Mouse (Mus musculus) hindbrain, embryonic 16.5 days (tissue): ENCODE measurements around the gene Ptprf. TPM values are rescaled to one million over a fixed set of nuclear protein-coding genes. Genes with fewer than 3 reads are reported as not detected.

Experiments
- ATAC-seq: fragments of 200-750 bp; cut with Nextera tagmentation; 2 replicates; pipeline ENCODE4 v1.8.0; 2017; ENCODE audit warnings: moderate TSS enrichment, moderate library complexity
- H3K27ac ChIP-seq: fragments of 300-500 bp; sonication (generic); 2 replicates; pipeline ENCODE4 v1.5.1; 2014; ENCODE audit warnings: low read depth, mild to moderate bottlenecking, control low read depth, low read length, moderate library complexity
- H3K27me3 ChIP-seq: fragments of 300-500 bp; sonication (generic); replicated peaks from 2 replicates; pipeline ENCODE4 v1.6.1; 2014; ENCODE audit warnings: low read length; ENCODE audit not compliant: control insufficient read depth, insufficient read depth
- H3K36me3 ChIP-seq: fragments of 300-500 bp; sonication (generic); 2 replicates; pipeline ENCODE4 v1.6.1; 2014; ENCODE audit warnings: mild to moderate bottlenecking, low read length, moderate library complexity, mixed read lengths; ENCODE audit not compliant: control insufficient read depth, insufficient read depth
- H3K4me1 ChIP-seq: fragments of 300-500 bp; sonication (generic); 2 replicates; pipeline ENCODE4 v1.6.1; 2014; ENCODE audit warnings: low read depth, low read length; ENCODE audit not compliant: control insufficient read depth, insufficient read depth
- H3K4me2 ChIP-seq: fragments of 300-500 bp; sonication (generic); 2 replicates; pipeline ENCODE4 v1.6.1; 2014; ENCODE audit warnings: mild to moderate bottlenecking, low read length, control low read depth, moderate library complexity
- H3K4me3 ChIP-seq: fragments of 300-500 bp; sonication (generic); 2 replicates; pipeline ENCODE4 v1.5.1; 2014; ENCODE audit warnings: mild to moderate bottlenecking, low read length, control low read depth, moderate library complexity
- H3K9ac ChIP-seq: fragments of 300-500 bp; sonication (generic); 2 replicates; pipeline ENCODE4 v1.6.1; 2014; ENCODE audit warnings: low read depth, mild to moderate bottlenecking, control low read depth, low read length, moderate library complexity
- H3K9me3 ChIP-seq: fragments of 300-500 bp; sonication (generic); 2 replicates; pipeline ENCODE4 v1.6.1; 2014; ENCODE audit warnings: mild to moderate bottlenecking, low read length, moderate library complexity; ENCODE audit not compliant: control insufficient read depth
- WGBS: fragments of 180-500 bp; shearing (Covaris S2); extraction: QIAGEN DNeasy Blood & Tissue Kit; methylation state at CpG from one replicate; pipeline ENCODE4 v1.1.7; 2014; 5-methylcytosine and 5-hydroxymethylcytosine counted together
- polyA plus RNA-seq: library from polyadenylated mRNA; unstranded; fragments of >200 nt; fragmentation: Nextera tagmentation; extraction: Ambion mirVana; gene quantifications from 2 replicates; pipeline ENCODE4 v1.2.1, GENCODE M21; 2015

Ptprf gene
- polyA plus RNA-seq, 1 experiment from 2014 or later: 71.7 TPM

DNA sequence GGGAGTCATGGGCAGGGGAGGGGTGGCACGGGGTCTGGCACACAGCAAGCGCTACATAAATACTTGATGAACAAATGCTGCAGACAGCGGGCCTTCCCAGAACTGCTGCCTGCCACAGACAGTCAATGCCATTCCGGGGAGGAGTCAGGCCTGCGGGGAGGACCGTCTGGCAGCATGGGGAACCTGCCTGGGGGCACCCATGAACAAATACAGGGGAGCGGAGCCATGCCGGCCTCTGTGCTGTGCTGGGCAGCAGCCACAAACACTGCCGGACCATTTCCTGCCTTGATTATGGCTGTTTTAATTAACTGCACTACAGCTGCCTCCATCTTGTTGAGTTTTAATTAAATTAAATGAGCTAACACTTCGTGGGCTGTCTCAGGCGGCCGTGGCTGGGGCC lies 35.0 kb downstream of the Ptprf start:
- no peak overlapping the region for H3K4me2 ChIP-seq
- peaks cover 21% of the 10 kb centered on the region for H3K4me1 ChIP-seq
- no peaks in the 10 kb centered on the region for H3K27me3 ChIP-seq
- H3K9me3 ChIP-seq: no peaks in the 10 kb centered on the region
- peak overlapping the region; percentile 27; the same call in 1 of the 2 replicates for H3K27ac ChIP-seq
- 41% methylated on average over 12 of the region's 12 CpGs for WGBS
- peaks cover 21% of the 10 kb centered on the region for H3K36me3 ChIP-seq
- peak; percentile 21; the same call in 1 of the 2 replicates for ATAC-seq
- H3K9ac ChIP-seq: no peak overlapping the region
- H3K4me3 ChIP-seq: no peak overlapping the region

DNA sequence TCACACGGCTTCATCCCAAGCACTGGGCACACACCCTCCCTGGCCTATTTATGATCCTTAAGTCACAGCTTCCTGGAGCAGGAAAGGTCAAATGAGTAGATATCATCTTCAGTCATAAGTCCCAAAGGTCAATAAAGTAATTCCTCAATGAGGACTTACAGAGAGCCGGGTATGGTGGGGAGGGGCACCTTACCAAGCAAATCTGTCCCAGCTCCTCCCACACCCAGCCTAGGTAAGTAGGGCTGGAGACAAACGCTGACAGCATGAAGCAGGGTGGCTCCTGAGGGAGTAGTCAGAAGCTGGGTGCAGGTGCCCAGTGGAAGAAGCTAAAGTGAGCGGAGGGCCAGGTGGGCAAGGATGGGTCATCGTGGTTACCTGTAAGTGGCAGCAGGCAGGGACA lies 36.3 kb downstream of the Ptprf start:
- Histone ChIP-seq H3K9ac (no peak overlapping the region), H3K4me2 (no peak overlapping the region), H3K36me3 (peaks cover 31% of the 10 kb centered on the region), H3K27ac (no peak overlapping the region), H3K4me3 (no peak overlapping the region), H3K4me1 (peaks cover 9% of the 10 kb centered on the region), H3K27me3 (no peaks in the 10 kb centered on the region), H3K9me3 (no peaks in the 10 kb centered on the region)
- ATAC-seq: no peak
- WGBS: 88% methylated on average over 5 of the region's 5 CpGs

- Histone ChIP-seq H3K9me3 (no peaks in the 10 kb centered on the region), H3K27ac (no peak overlapping the region), H3K4me2 (no peak overlapping the region), H3K27me3 (no peaks in the 10 kb centered on the region), H3K4me3 (no peak overlapping the region), H3K36me3 (peaks cover 36% of the 10 kb centered on the region), H3K9ac (no peak overlapping the region), H3K4me1 (no peaks in the 10 kb centered on the region)
- WGBS: 59% methylated on average over 3 of the region's 3 CpGs
- no peak; the same call in 1 of the 2 replicates for ATAC-seq
These were observed 43.9 kb downstream of the Ptprf start for GRCm38 (mm10) chr4:118247323-118247722.

DNA sequence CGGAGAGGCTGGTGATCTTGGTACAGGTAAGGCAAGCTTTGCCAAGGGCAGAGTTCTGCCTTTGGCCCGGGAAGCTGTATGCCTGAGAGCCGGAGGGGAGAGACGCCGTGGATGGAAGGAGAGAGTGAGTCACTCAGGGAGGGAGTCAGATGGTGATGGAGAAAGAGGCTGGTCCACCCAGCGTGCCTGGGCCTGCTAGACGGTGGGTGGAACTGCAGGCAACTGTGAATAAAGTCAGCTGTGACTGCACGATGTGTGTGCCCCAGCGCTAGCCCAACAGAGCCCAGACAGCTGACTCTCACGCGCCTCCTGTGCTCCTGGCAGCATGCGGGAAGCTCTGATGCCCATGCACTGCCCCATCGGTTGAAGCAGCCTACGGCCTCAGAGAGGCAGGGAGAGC lies 45.4 kb downstream of the Ptprf start:
- peaks cover 31% of the 10 kb centered on the region for H3K36me3 ChIP-seq
- no peak for ATAC-seq
- no peaks in the 10 kb centered on the region for H3K4me1 ChIP-seq
- no peak overlapping the region for H3K27ac ChIP-seq
- H3K27me3 ChIP-seq: no peaks in the 10 kb centered on the region
- H3K9me3 ChIP-seq: no peaks in the 10 kb centered on the region
- no peak overlapping the region for H3K4me2 ChIP-seq
- no peak overlapping the region for H3K9ac ChIP-seq
- H3K4me3 ChIP-seq: no peak overlapping the region
- WGBS: 83% methylated on average over 14 of the region's 14 CpGs

DNA sequence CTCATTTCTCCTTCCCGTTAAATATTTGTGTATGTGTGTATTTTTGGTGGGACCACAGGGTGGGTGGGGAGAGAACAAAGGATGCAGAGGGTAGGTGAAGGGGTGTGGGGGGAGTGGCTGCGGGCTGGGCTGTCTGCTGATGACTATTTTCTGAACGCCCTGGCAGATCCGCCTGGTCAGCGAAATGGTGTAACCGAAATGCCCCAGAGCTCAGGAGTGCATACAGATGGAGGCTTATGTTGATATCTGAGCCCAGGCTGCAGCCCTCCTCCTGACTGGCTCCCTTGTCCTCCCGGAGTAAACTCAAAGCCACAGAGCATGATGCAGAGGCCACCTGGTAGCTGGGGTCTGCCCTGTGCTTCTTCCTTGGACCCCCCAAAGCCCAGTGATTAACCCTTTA lies 47.4 kb downstream of the Ptprf start:
- Histone ChIP-seq H3K4me2 (no peak overlapping the region), H3K36me3 (peaks cover 20% of the 10 kb centered on the region), H3K9ac (no peak overlapping the region), H3K27ac (peak overlapping the region; percentile 18; the same call in 1 of the 2 replicates), H3K9me3 (no peaks in the 10 kb centered on the region), H3K27me3 (no peaks in the 10 kb centered on the region), H3K4me1 (no peaks in the 10 kb centered on the region), H3K4me3 (no peak overlapping the region)
- 56% methylated on average over 7 of the region's 7 CpGs for whole genome bisulfite sequencing
- ATAC-seq: peak; percentile 34; the same call in 1 of the 2 replicates

GRCm38 (mm10) chr4:118243298-118243697 lies 47.9 kb downstream of the Ptprf start:
- Histone ChIP-seq H3K27me3 (no peaks in the 10 kb centered on the region), H3K9ac (no peak overlapping the region), H3K27ac (no peak overlapping the region), H3K36me3 (peaks cover 16% of the 10 kb centered on the region), H3K4me1 (no peaks in the 10 kb centered on the region), H3K4me2 (no peak overlapping the region), H3K4me3 (no peak overlapping the region), H3K9me3 (no peaks in the 10 kb centered on the region)
- ATAC-seq: no peak
- 74% methylated on average over 11 of the region's 11 CpGs for WGBS

- WGBS: 83% methylated on average over 16 of the region's 16 CpGs
- no peak for ATAC-seq
These were observed 51.1 kb downstream of the Ptprf start for GRCm38 (mm10) chr4:118239960-118240689.

GRCm38 (mm10) chr4:118238666-118239065 lies 52.5 kb downstream of the Ptprf start:
- no peak overlapping the region for H3K4me2 ChIP-seq
- no peaks in the 10 kb centered on the region for H3K27me3 ChIP-seq
- H3K36me3 ChIP-seq: peaks cover 35% of the 10 kb centered on the region
- H3K4me1 ChIP-seq: no peaks in the 10 kb centered on the region
- H3K4me3 ChIP-seq: no peak overlapping the region
- H3K27ac ChIP-seq: no peak overlapping the region
- no peak overlapping the region for H3K9ac ChIP-seq
- H3K9me3 ChIP-seq: no peaks in the 10 kb centered on the region
- 91% methylated on average over 6 of the region's 6 CpGs for WGBS
- ATAC-seq: no peak

More at GRCm38 (mm10) chr4:118239960-118240689, 51.1 kb downstream of the Ptprf start:
- Histone ChIP-seq H3K27ac (no peak overlapping the region), H3K9ac (no peak overlapping the region), H3K4me1 (no peaks in the 10 kb centered on the region), H3K4me2 (no peak overlapping the region), H3K36me3 (peaks cover 29% of the 10 kb centered on the region), H3K27me3 (no peaks in the 10 kb centered on the region), H3K9me3 (no peaks in the 10 kb centered on the region), H3K4me3 (no peak overlapping the region)

GRCm38 (mm10) chr4:118236871-118237270 lies 54.3 kb downstream of the Ptprf start:
- Histone ChIP-seq H3K4me3 (no peak overlapping the region), H3K9me3 (no peaks in the 10 kb centered on the region), H3K9ac (no peak overlapping the region), H3K4me2 (no peak overlapping the region), H3K36me3 (peaks cover 34% of the 10 kb centered on the region), H3K4me1 (no peaks in the 10 kb centered on the region), H3K27ac (no peak overlapping the region), H3K27me3 (no peaks in the 10 kb centered on the region)
- no peak for ATAC-seq
- 62% methylated on average over 9 of the region's 9 CpGs for WGBS
